10 mouse cellular contexts compared by ENCODE assay signal in genomic region chr11:8525463-8526145, GRCm38 (mm10).
DNase-seq lines count a peak whose midpoint lies in the region; ATAC-seq lines count a peak whose summit lies in the region.
"Had no signal": no experiment of that assay in that cellular context is flagged by ENCODE, and none has a peak within 500 bp of the region (broad histone marks: within the 10 kb centered on the region; RNA-seq: fewer than 3 reads in every experiment).

No protein-coding gene starts in this region.

- H3K36me3 ChIP-seq in heart, embryonic 16.5 days (ENCODE audit: control insufficient read depth, insufficient read depth): peaks cover 6% of the 10 kb centered on the region
- peaks cover 95% of the 10 kb centered on the region for H3K36me3 ChIP-seq in limb, embryonic 12.5 days
- H3K36me3 ChIP-seq in limb, embryonic 10.5 days: peaks cover 94% of the 10 kb centered on the region
- H3K36me3 ChIP-seq in intestine, embryonic 16.5 days (ENCODE audit: control insufficient read depth, insufficient read depth, low read length): no peaks in the 10 kb centered on the region; the same call in 1 of the 2 replicates
- H3K36me3 ChIP-seq: midbrain, embryonic 12.5 days had no signal

- intact Hi-C loops in heart, postnatal 25 days (cut with DNase I): loop anchor here (10.0 kb wide), 1 partner anchor 1311 kb away; the partner anchor contains the start of gene Igfbp3

- no peak for ATAC-seq in heart, embryonic 16.5 days (replicated peaks; ENCODE audit: extremely low read depth, insufficient read depth, low FRiP score)
- no peak for ATAC-seq in limb, embryonic 12.5 days (ENCODE audit: insufficient number of reproducible peaks, insufficient read depth, low FRiP score, low TSS enrichment, low read depth)
- no peak for ATAC-seq in intestine, embryonic 16.5 days
- ATAC-seq: activated CD4-positive, CD25-positive, alpha-beta regulatory T cell, adult 4 months; forebrain, embryonic 14.5 days had no signal

- H3K27me3 ChIP-seq in heart, embryonic 16.5 days (ENCODE audit: control insufficient read depth, insufficient read depth, low read length): no peaks in the 10 kb centered on the region
- H3K27me3 ChIP-seq in limb, embryonic 12.5 days: no peaks in the 10 kb centered on the region
- no peaks in the 10 kb centered on the region for H3K27me3 ChIP-seq in limb, embryonic 10.5 days (ENCODE audit: low read depth, poor library complexity, severe bottlenecking)
- H3K27me3 ChIP-seq in intestine, embryonic 16.5 days (replicated peaks; ENCODE audit: control insufficient read depth, insufficient read depth, low read length): no peaks in the 10 kb centered on the region
- H3K27me3 ChIP-seq: midbrain, embryonic 12.5 days had no signal

- H3K4me2 ChIP-seq in heart, embryonic 16.5 days (ENCODE audit: low read depth, low read length): no peak overlapping the region
- H3K4me2 ChIP-seq in limb, embryonic 12.5 days: no peak overlapping the region
- H3K4me2 ChIP-seq in intestine, embryonic 16.5 days (ENCODE audit: low read depth, low read length): no peak overlapping the region
- H3K4me2 ChIP-seq: midbrain, embryonic 12.5 days had no signal

- no peak overlapping the region for H3K4me3 ChIP-seq in heart, embryonic 16.5 days (ENCODE audit: low read length)
- H3K4me3 ChIP-seq in limb, embryonic 12.5 days (replicated peaks): no peak overlapping the region
- no peak overlapping the region for H3K4me3 ChIP-seq in limb, embryonic 10.5 days
- H3K4me3 ChIP-seq in intestine, embryonic 16.5 days (ENCODE audit: low read length): no peak overlapping the region
- H3K4me3 ChIP-seq: midbrain, embryonic 12.5 days had no signal

- WGBS in heart, embryonic 16.5 days: 49% methylated on average over 9 of the region's 9 CpGs
- 87% methylated on average over 9 of the region's 9 CpGs for WGBS in limb, embryonic 12.5 days
- WGBS in limb, embryonic 10.5 days: 87% methylated on average over 9 of the region's 9 CpGs
- WGBS in intestine, embryonic 16.5 days: 59% methylated on average over 9 of the region's 9 CpGs

- no peak overlapping the region for H3K9ac ChIP-seq in heart, embryonic 16.5 days (ENCODE audit: low read length)
- no peak overlapping the region for H3K9ac ChIP-seq in limb, embryonic 12.5 days (replicated peaks)
- no peak overlapping the region for H3K9ac ChIP-seq in intestine, embryonic 16.5 days (ENCODE audit: low read depth, low read length)
- H3K9ac ChIP-seq: midbrain, embryonic 12.5 days had no signal

- DNase-seq in heart, postnatal 25 days (ENCODE audit: low spot score): no peak
- DNase-seq in limb, embryonic 10.5 days (ENCODE audit: low spot score): no peak
- peak; percentile 61 for DNase-seq in 416B (ENCODE audit: low read depth)
- no peak for DNase-seq in frontal cortex, postnatal 14 days (ENCODE audit: low spot score in 2 of 2)

- H3K4me1 ChIP-seq in heart, embryonic 16.5 days (ENCODE audit: control insufficient read depth, insufficient read depth, low read length): peaks cover 45% of the 10 kb centered on the region
- H3K4me1 ChIP-seq in limb, embryonic 12.5 days (replicated peaks): peaks cover 10% of the 10 kb centered on the region
- no peaks in the 10 kb centered on the region for H3K4me1 ChIP-seq in limb, embryonic 10.5 days
- H3K4me1 ChIP-seq in intestine, embryonic 16.5 days (ENCODE audit: control insufficient read depth, insufficient read depth, low read length): peaks cover 11% of the 10 kb centered on the region; the same call in 1 of the 2 replicates
- H3K4me1 ChIP-seq: midbrain, embryonic 12.5 days had no signal

- no peaks in the 10 kb centered on the region for H3K9me3 ChIP-seq in heart, embryonic 16.5 days (replicated peaks; ENCODE audit: control insufficient read depth, low read length)
- no peaks in the 10 kb centered on the region for H3K9me3 ChIP-seq in limb, embryonic 12.5 days
- H3K9me3 ChIP-seq in limb, embryonic 10.5 days (replicated peaks): no peaks in the 10 kb centered on the region
- no peaks in the 10 kb centered on the region for H3K9me3 ChIP-seq in intestine, embryonic 16.5 days (ENCODE audit: control insufficient read depth, low read length)
- H3K9me3 ChIP-seq: midbrain, embryonic 12.5 days had no signal

- H3K27ac ChIP-seq in heart, embryonic 16.5 days (ENCODE audit: low read length): peak overlapping the region; percentile 44
- H3K27ac ChIP-seq in limb, embryonic 12.5 days: peak overlapping the region; percentile 31; the same call in 1 of the 2 replicates
- H3K27ac ChIP-seq in limb, embryonic 10.5 days: no peak overlapping the region
- 0 out of 2 replicates have a peak overlapping the region, but pooled peaks have one; percentile 49 for H3K27ac ChIP-seq in intestine, embryonic 16.5 days (ENCODE audit: low read length)
- H3K27ac ChIP-seq: midbrain, embryonic 12.5 days had no signal
